Mouse (Mus musculus) hindbrain, embryonic 10.5 days (tissue): ENCODE results near the gene 0610030E20Rik. TPM values are rescaled to one million over a fixed set of nuclear protein-coding genes. Genes with fewer than 3 reads are reported as not detected.
A peak's percentile ranks its signal among the peaks of the same experiment; 100 is the strongest.

Experiments used
- DNase-seq: peaks from one replicate; pipeline ENCODE4 v3.0.0-alpha.2; 2017; ENCODE audit warnings: low spot score
- H3K27ac ChIP-seq: fragments of 300-500 bp; sonication (generic); 2 replicates; pipeline ENCODE4 v1.5.1; 2016; ENCODE audit warnings: mild to moderate bottlenecking, moderate library complexity
- H3K27me3 ChIP-seq: fragments of 300-500 bp; sonication (generic); 2 replicates; pipeline ENCODE4 v1.6.1; 2016; ENCODE audit warnings: mild to moderate bottlenecking; ENCODE audit not compliant: poor library complexity, insufficient read depth, severe bottlenecking
- H3K36me3 ChIP-seq: fragments of 300-500 bp; sonication (generic); 2 replicates; pipeline ENCODE4 v1.6.1; 2016; ENCODE audit warnings: mild to moderate bottlenecking, moderate library complexity
- H3K4me1 ChIP-seq: fragments of 300-500 bp; sonication (generic); replicated peaks from 2 replicates; pipeline ENCODE4 v1.6.1; 2016; ENCODE audit warnings: mild to moderate bottlenecking
- H3K4me3 ChIP-seq: fragments of 300-500 bp; sonication (generic); 2 replicates; pipeline ENCODE4 v1.5.1; 2016; ENCODE audit warnings: mild to moderate bottlenecking, moderate library complexity
- H3K9me3 ChIP-seq: fragments of 300-500 bp; sonication (generic); 2 replicates; pipeline ENCODE4 v1.6.1; 2016; ENCODE audit warnings: mild to moderate bottlenecking, moderate library complexity
- WGBS: fragments of 180-500 bp; shearing (Covaris S2); methylation state at CpG from one replicate; pipeline ENCODE4 v1.1.7; 2016; 5-methylcytosine and 5-hydroxymethylcytosine counted together
- polyA plus RNA-seq: library from polyadenylated mRNA; unstranded; fragments of >200 nt; fragmentation: Nextera tagmentation; extraction: Ambion mirVana; gene quantifications from 2 replicates; pipeline ENCODE4 v1.2.1, GENCODE M21; 2016

Gene 0610030E20Rik
- polyA plus RNA-seq, 1 experiment from 2014 or later = 25.5 TPM

- peak; percentile 16 for DNase-seq
- whole genome bisulfite sequencing = 77% methylated on average over 6 of the region's 6 CpGs
- Histone ChIP-seq H3K4me3 (no peak overlapping the region), H3K27ac (no peak overlapping the region), H3K4me1 (no peaks in the 10 kb centered on the region), H3K9me3 (no peaks in the 10 kb centered on the region), H3K27me3 (no peaks in the 10 kb centered on the region), H3K36me3 (peaks cover 100% of the 10 kb centered on the region)
Observed at GRCm38 (mm10) chr6:72326274-72326673, 20.8 kb upstream of the 0610030E20Rik start.

GRCm38 (mm10) chr6:72329019-72329418 is 18.1 kb upstream of the 0610030E20Rik start:
- Histone ChIP-seq H3K4me3 (no peak overlapping the region), H3K4me1 (no peaks in the 10 kb centered on the region), H3K27me3 (no peaks in the 10 kb centered on the region), H3K27ac (no peak overlapping the region), H3K9me3 (no peaks in the 10 kb centered on the region), H3K36me3 (peaks cover 100% of the 10 kb centered on the region)
- 95% methylated on average over 5 of the region's 5 CpGs for WGBS
- DNase-seq = no peak

GRCm38 (mm10) chr6:72330133-72330532 is 17.0 kb upstream of the 0610030E20Rik start:
- 90% methylated on average over 4 of the region's 4 CpGs for WGBS
- Histone ChIP-seq H3K27ac (no peak overlapping the region), H3K9me3 (no peaks in the 10 kb centered on the region), H3K4me1 (no peaks in the 10 kb centered on the region), H3K27me3 (no peaks in the 10 kb centered on the region), H3K36me3 (peaks cover 100% of the 10 kb centered on the region), H3K4me3 (no peak overlapping the region)
- DNase-seq = no peak

- Histone ChIP-seq H3K27me3 (no peaks in the 10 kb centered on the region), H3K9me3 (no peaks in the 10 kb centered on the region), H3K4me3 (no peak overlapping the region), H3K27ac (no peak overlapping the region), H3K36me3 (peaks cover 100% of the 10 kb centered on the region), H3K4me1 (no peaks in the 10 kb centered on the region)
- WGBS = 86% methylated on average over 5 of the region's 5 CpGs
- no peak for DNase-seq
Observed at GRCm38 (mm10) chr6:72333111-72333510, 14.0 kb upstream of the 0610030E20Rik start.

- Histone ChIP-seq H3K36me3 (peaks cover 68% of the 10 kb centered on the region), H3K9me3 (no peaks in the 10 kb centered on the region), H3K27ac (no peak overlapping the region), H3K27me3 (no peaks in the 10 kb centered on the region), H3K4me1 (peaks cover 24% of the 10 kb centered on the region), H3K4me3 (no peak overlapping the region)
- no peak for DNase-seq
- WGBS = 54% methylated on average over 2 of the region's 2 CpGs
Observed at GRCm38 (mm10) chr6:72340481-72340880, 6.6 kb upstream of the 0610030E20Rik start.

GRCm38 (mm10) chr6:72344396-72345073 is 2.6 kb upstream of the 0610030E20Rik start:
- H3K4me1 ChIP-seq = peaks cover 53% of the 10 kb centered on the region
- no peaks in the 10 kb centered on the region for H3K9me3 ChIP-seq
- under 1% methylated on average over 42 of the region's 42 CpGs for WGBS
- peak overlapping the region; percentile 92 for H3K4me3 ChIP-seq
- H3K36me3 ChIP-seq = peaks cover 40% of the 10 kb centered on the region
- peak overlapping the region; percentile 95 for H3K27ac ChIP-seq
- DNase-seq = no peak
- no peaks in the 10 kb centered on the region for H3K27me3 ChIP-seq

GRCm38 (mm10) chr6:72345074-72345567 is 2.0 kb upstream of the 0610030E20Rik start, which contains the start of gene Usp39:
Gene Usp39, minus strand, starts transcription at chr6:72345184.
- DNase-seq = peak; percentile 92
- Histone ChIP-seq H3K4me1 (peaks cover 53% of the 10 kb centered on the region), H3K4me3 (peak within 1 kb of the TSS; percentile 92), H3K9me3 (no peaks in the 10 kb centered on the region), H3K36me3 (peaks cover 40% of the 10 kb centered on the region), H3K27me3 (no peaks in the 10 kb centered on the region), H3K27ac (peak within 1 kb of the TSS; percentile 95)
- 1% methylated on average over 30 of the region's 30 CpGs for WGBS

- Histone ChIP-seq H3K4me1 (peaks cover 50% of the 10 kb centered on the region), H3K27ac (peak overlapping the region; percentile 95), H3K36me3 (peaks cover 40% of the 10 kb centered on the region), H3K9me3 (no peaks in the 10 kb centered on the region), H3K27me3 (no peaks in the 10 kb centered on the region), H3K4me3 (peak overlapping the region; percentile 92)
- DNase-seq = no peak
- 52% methylated on average over 6 of the region's 6 CpGs for WGBS
Observed at GRCm38 (mm10) chr6:72345633-72346032, 1.5 kb upstream of the 0610030E20Rik start.

GRCm38 (mm10) chr6:72346261-72346660 is 856 bp upstream of the 0610030E20Rik start:
- WGBS = 84% methylated on average over 4 of the region's 4 CpGs
- H3K4me3 ChIP-seq = peak overlapping the region; percentile 99; the same call in 1 of the 2 replicates

GRCm38 (mm10) chr6:72348411-72348810 is 1.3 kb downstream of the 0610030E20Rik start:
- H3K4me1 ChIP-seq = peaks cover 45% of the 10 kb centered on the region
- H3K4me3 ChIP-seq = peak overlapping the region; percentile 99
- no peak for DNase-seq
- no peaks in the 10 kb centered on the region for H3K27me3 ChIP-seq
- H3K9me3 ChIP-seq = no peaks in the 10 kb centered on the region
- H3K36me3 ChIP-seq = peaks cover 34% of the 10 kb centered on the region
- 0 out of 2 replicates have a peak overlapping the region, but pooled peaks have one; percentile 97 for H3K27ac ChIP-seq
- WGBS = 79% methylated on average over 10 of the region's 10 CpGs

More at GRCm38 (mm10) chr6:72346261-72346660, 856 bp upstream of the 0610030E20Rik start:
- Histone ChIP-seq H3K9me3 (no peaks in the 10 kb centered on the region), H3K27ac (no peak overlapping the region), H3K36me3 (peaks cover 40% of the 10 kb centered on the region), H3K27me3 (no peaks in the 10 kb centered on the region), H3K4me1 (peaks cover 47% of the 10 kb centered on the region)
- no peak for DNase-seq

- H3K27me3 ChIP-seq = no peaks in the 10 kb centered on the region
- H3K4me1 ChIP-seq = peaks cover 42% of the 10 kb centered on the region
- no peak overlapping the region for H3K4me3 ChIP-seq
- WGBS = 90% methylated on average over 2 of the region's 2 CpGs
- no peak for DNase-seq
- no peaks in the 10 kb centered on the region for H3K9me3 ChIP-seq
- H3K36me3 ChIP-seq = peaks cover 34% of the 10 kb centered on the region
- H3K27ac ChIP-seq = no peak overlapping the region
Observed at GRCm38 (mm10) chr6:72350214-72350613, 3.1 kb downstream of the 0610030E20Rik start.

GRCm38 (mm10) chr6:72352636-72353405 is 5.7 kb downstream of the 0610030E20Rik start:
- Histone ChIP-seq H3K4me1 (peaks cover 35% of the 10 kb centered on the region), H3K27me3 (peaks cover 8% of the 10 kb centered on the region), H3K27ac (no peak overlapping the region), H3K36me3 (peaks cover 45% of the 10 kb centered on the region), H3K9me3 (no peaks in the 10 kb centered on the region), H3K4me3 (no peak overlapping the region)
- 78% methylated on average over 5 of the region's 5 CpGs for WGBS
- DNase-seq = no peak

- WGBS = 59% methylated on average over 1 of the region's 1 CpGs
- H3K36me3 ChIP-seq = peaks cover 49% of the 10 kb centered on the region
- no peaks in the 10 kb centered on the region for H3K9me3 ChIP-seq
- H3K4me1 ChIP-seq = peaks cover 23% of the 10 kb centered on the region
- no peak overlapping the region for H3K4me3 ChIP-seq
- H3K27me3 ChIP-seq = peaks cover 8% of the 10 kb centered on the region
- DNase-seq = no peak
- no peak overlapping the region for H3K27ac ChIP-seq
Observed at GRCm38 (mm10) chr6:72354025-72354424, 6.9 kb downstream of the 0610030E20Rik start.
